Mouse (Mus musculus) testis, adult 2 months (tissue): ENCODE results near the gene Ugt1a9. TPM values are rescaled to one million over a fixed set of nuclear protein-coding genes. Genes with fewer than 3 reads are reported as not detected.
"Not testable (repeated sequence)": the region's sequence is repeated elsewhere in the genome, so short reads cannot be mapped to it uniquely, and the experiment has no call there.

ENCODE experiments used
- H3K27ac ChIP-seq: fragments of 200-500 bp; 2 replicates; pipeline ENCODE4 v1.5.1; 2012; ENCODE audit warnings: low read depth, low read length; ENCODE audit not compliant: control insufficient read depth, insufficient read depth
- H3K27me3 ChIP-seq: fragments of 200-500 bp; 2 replicates; pipeline ENCODE4 v1.6.1; 2012; ENCODE audit warnings: mild to moderate bottlenecking, low read length, moderate library complexity; ENCODE audit not compliant: control insufficient read depth, insufficient read depth
- H3K36me3 ChIP-seq: fragments of 200-500 bp; 2 replicates; pipeline ENCODE4 v1.6.1; 2012; ENCODE audit warnings: mild to moderate bottlenecking, low read length; ENCODE audit not compliant: control insufficient read depth, insufficient read depth
- H3K4me1 ChIP-seq: fragments of 200-500 bp; 2 replicates; pipeline ENCODE4 v1.6.1; 2012; ENCODE audit warnings: low read length; ENCODE audit not compliant: control insufficient read depth, insufficient read depth
- H3K4me3 ChIP-seq: fragments of 200-500 bp; 2 replicates; pipeline ENCODE4 v1.5.1; 2012; ENCODE audit warnings: low read depth, mild to moderate bottlenecking, low read length, moderate library complexity, mixed read lengths; ENCODE audit not compliant: control insufficient read depth
- CTCF ChIP-seq: fragments of 200-500 bp; IDR thresholded peaks from 2 replicates; pipeline ENCODE4 v1.5.1; 2012; ENCODE audit warnings: low read depth, mild to moderate bottlenecking, inconsistent platforms, low read length, moderate library complexity; ENCODE audit not compliant: control insufficient read depth, insufficient read depth, insufficient replicate concordance
- POLR2A ChIP-seq: fragments of 200-500 bp; IDR thresholded peaks from 2 replicates; pipeline ENCODE4 v1.6.1; 2012; ENCODE audit warnings: low read depth, mild to moderate bottlenecking, inconsistent platforms, low read length, moderate library complexity; ENCODE audit not compliant: control insufficient read depth
- polyA plus RNA-seq: library from polyadenylated mRNA; depleted of rRNA; stranded (reverse); fragments of >200 nt; gene quantifications from 2 replicates; pipeline ENCODE4 v1.2.3, GENCODE M21; 2012

The Ugt1a9 gene
- polyA plus RNA-seq, 1 experiment: 0.06 TPM

DNA sequence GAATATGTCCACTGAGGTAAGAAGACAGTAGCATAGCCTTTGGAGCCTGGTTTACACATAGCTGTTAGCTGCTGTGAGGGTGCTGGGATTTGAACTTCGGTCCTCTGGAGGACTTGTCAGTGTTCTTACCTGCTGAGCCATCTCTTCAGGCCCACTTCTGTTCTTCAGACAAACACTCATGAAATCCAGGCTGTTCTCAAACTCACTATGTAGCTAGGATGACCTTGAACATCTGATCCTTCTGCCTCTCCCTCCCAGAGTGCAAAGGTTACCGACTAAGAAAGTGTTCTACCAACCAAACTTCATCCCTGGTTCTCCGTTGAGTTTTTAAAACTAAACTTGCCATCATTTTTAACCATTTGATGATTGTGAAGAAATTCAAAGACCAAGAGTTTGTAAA, 66.7 kb downstream of the Ugt1a9 start:
- Histone ChIP-seq H3K36me3 (no peaks in the 10 kb centered on the region), H3K27me3 (no peaks in the 10 kb centered on the region), H3K4me3 (no peak overlapping the region), H3K4me1 (no peaks in the 10 kb centered on the region), H3K27ac (no peak overlapping the region)
- TF ChIP-seq CTCF (no peak), POLR2A (no peak)

DNA sequence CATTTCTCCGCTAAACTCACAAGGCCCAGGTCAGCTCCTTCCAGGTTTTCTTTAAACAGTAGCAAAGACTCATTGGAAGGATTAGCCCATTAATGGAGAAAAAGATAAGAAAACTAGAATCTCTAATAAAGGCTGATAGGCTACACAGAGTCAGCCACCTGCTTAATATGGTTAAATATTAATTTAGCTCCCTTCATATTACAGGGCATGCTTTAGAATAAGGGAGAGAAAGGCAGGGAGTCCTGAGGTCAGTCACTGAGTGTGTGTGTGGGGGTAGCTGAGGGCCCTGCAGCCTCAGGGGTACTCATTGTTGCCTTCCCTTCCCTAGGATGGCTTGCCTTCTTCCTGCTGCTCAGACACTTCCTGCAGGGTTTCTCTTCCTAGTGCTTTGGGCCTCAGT, 67.5 kb downstream of the Ugt1a9 start:
- Histone ChIP-seq H3K27me3 (no peaks in the 10 kb centered on the region), H3K4me1 (no peaks in the 10 kb centered on the region), H3K36me3 (no peaks in the 10 kb centered on the region), H3K4me3 (no peak overlapping the region), H3K27ac (no peak overlapping the region)
- TF ChIP-seq POLR2A: no peak
- no peak for TF ChIP-seq CTCF

DNA sequence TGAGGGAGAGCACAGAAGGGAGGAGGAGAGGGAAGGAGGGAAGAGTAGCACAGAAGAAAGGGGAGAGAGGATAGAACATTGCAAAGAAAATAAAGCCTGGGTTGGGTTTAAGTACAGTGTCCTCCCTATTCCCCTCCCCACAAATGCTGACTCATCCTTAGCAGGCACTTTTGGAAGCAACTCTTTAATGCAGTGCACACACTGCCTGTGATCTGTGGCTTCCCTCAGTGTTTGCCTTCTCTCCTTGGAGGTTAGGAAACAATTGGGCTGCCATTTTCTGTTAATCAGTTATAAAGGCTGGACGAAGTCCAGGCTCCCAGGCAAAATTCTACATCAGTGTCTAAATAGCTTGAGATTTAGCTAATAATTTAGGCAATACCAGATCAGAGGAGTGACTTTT, 69.9 kb downstream of the Ugt1a9 start:
- H3K4me3 ChIP-seq, H3K27me3 ChIP-seq, H3K36me3 ChIP-seq, H3K27ac ChIP-seq, H3K4me1 ChIP-seq: not testable (repeated sequence)

DNA sequence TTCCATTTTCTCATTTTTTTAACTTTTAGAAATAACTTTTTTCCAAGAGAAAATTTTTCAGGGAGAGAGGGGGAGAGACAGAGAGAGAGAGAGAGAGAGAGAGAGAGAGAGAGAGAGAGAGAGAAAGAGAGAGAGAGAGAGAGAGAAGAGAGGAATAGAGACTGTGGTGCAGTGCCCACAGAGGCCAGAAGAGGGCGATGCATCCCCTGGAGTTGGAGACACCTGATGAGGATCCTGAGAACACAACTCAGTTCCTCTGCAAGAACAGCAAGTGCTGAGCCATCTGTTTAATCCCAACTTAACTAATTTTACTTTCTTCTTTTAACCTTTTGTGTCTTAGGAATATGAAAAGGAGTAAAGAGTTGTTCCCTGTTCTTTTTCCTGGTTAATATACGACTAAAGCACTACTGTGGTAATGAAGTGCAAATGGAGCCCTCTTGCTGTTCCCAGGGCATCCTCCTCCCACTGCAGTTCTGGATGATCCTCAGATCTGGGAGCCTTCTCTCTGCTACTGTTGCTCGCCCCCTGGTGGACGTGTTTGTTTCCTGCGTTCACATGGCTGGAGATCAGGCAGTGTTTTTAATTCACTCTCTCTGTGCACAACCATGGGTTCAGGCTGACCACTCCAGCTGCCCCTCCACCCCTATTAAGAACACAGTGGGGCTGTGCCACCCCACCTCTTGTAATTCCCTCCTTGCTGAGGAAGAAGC, 73.5 kb downstream of the Ugt1a9 start:
- not testable (repeated sequence) for H3K36me3 ChIP-seq, H3K4me3 ChIP-seq, H3K4me1 ChIP-seq, H3K27me3 ChIP-seq, H3K27ac ChIP-seq
- peak; percentile 62; the same call in 1 of the 2 replicates for TF ChIP-seq CTCF

DNA sequence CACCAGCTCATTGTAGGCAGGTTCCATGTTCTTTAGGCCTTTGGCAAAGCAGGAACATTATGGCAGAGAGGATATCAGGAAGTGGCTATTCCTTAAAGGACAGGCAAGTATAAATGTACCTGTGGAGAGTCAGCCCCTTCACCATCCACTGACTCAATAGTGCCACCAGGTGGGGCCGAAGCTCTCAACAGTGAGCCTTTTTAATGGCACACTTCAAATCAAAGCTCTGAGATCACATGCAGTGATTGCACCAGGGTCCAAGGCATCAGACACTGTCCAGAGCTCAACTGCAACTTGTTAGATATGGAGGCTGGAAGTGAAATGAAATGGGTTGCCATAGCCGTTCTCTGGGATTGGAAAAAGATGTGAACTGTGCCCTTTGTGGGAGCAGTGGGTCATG, 74.7 kb downstream of the Ugt1a9 start:
- H3K27me3 ChIP-seq, H3K4me1 ChIP-seq, H3K27ac ChIP-seq, H3K36me3 ChIP-seq, H3K4me3 ChIP-seq: not testable (repeated sequence)

DNA sequence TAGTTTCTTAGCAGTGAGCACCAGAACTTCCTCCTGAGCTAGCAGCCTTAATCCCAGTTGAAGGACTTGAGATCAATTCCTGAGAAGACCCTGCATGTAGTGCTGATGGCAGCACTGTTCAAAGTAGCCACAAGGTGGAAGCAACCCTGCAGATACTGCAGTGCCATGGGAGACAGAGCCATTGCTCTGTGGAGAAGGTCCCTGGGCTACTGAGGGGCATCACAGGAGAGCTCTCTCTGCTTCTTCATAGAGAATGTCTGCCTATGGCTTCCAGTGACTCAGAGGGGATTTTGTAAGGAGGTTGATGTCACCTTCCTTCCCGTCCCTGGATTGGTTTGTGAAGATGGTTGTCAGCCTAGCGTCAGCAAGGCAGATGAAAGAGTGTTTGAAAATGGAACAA, 79.5 kb downstream of the Ugt1a9 start:
- H3K4me3 ChIP-seq, H3K27me3 ChIP-seq, H3K36me3 ChIP-seq, H3K27ac ChIP-seq, H3K4me1 ChIP-seq: not testable (repeated sequence)

DNA sequence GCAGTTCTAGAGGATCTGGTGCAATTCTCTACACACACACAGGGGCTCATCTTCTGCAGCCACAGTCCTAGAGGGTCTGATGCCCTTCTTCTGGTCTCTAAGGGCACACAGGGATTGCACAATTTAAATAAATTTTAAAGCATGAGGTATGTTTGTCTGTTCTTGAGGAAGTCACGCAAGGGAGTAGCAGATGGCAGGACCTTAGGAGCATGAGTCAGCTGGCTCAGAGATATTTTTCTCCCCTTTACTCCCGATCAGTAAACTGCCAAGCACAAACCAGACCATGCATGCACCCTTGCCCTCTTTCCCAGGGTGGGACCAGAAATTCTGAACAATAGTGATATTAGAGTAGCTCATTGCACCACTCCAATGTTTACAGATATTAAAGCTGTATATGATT, 87.8 kb downstream of the Ugt1a9 start:
- H3K4me1 ChIP-seq: no peaks in the 10 kb centered on the region
- H3K27me3 ChIP-seq: no peaks in the 10 kb centered on the region
- H3K36me3 ChIP-seq: no peaks in the 10 kb centered on the region
- no peak overlapping the region for H3K4me3 ChIP-seq
- TF ChIP-seq CTCF (no peak), POLR2A (no peak)
- H3K27ac ChIP-seq: no peak overlapping the region

DNA sequence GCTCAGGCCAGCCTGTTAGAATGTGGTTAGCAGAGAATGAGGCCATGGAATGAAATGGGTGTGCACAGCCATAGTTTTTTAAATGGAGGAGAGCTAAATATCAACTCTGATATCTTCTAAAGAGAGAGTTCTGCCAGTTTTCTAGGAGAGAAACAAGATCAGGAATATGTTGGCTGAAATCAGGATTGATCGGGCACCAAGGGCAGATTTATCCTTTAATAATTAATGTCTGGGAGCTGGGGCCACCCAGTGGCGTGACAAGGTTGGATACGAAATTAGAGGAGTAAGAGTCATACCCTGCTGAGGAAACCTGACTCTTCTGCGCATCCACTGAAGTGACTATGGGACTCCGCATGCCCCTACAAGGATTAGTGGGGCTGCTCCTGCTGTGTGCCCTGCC, 95.1 kb downstream of the Ugt1a9 start, which contains the start of gene Ugt1a5:
Gene Ugt1a5 (plus strand): TSS at position 302 of the 400 bp plus-strand sequence.
- no peak within 1 kb of the TSS for H3K4me3 ChIP-seq
- no peak for TF ChIP-seq POLR2A
- no peak for TF ChIP-seq CTCF
- no peak within 1 kb of the TSS for H3K27ac ChIP-seq
- H3K27me3 ChIP-seq: no peaks in the 10 kb centered on the region
- H3K36me3 ChIP-seq: no peaks in the 10 kb centered on the region
- H3K4me1 ChIP-seq: no peaks in the 10 kb centered on the region

DNA sequence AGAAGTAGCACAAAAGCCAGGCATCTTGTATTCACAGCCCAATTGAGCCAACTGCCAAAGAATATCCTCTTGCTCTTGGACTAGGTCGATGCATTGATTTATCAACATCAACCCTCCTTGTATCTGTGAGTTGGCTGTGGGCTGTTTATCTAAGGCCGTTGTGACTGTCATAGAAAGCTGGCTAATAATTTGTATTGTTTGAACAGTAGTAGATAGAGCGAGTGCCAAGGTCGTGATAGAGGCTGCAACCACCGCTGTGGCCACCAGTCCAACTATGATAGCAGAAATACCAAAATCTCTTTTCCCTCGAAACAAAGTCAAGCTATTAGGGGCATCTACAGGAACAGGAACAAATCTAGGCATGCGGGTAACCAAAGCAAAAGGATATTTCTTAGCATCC, 101.6 kb downstream of the Ugt1a9 start:
- H3K27me3 ChIP-seq, H3K4me1 ChIP-seq, H3K4me3 ChIP-seq, H3K36me3 ChIP-seq, H3K27ac ChIP-seq: not testable (repeated sequence)
